Mouse (Mus musculus) embryonic facial prominence, embryonic 11.5 days (tissue): ENCODE measurements at regions not wholly inside any gene's neighbourhood (a gene's known extent, or its start where the extent isn't known, plus 50 kb on each side); places are given as distances from the start of the nearest gene placed in this dataset.

Experiments used
- ATAC-seq: fragments of 200-750 bp; cut with Nextera tagmentation; replicated peaks from 2 replicates; pipeline ENCODE4 v1.8.0; 2017; ENCODE audit warnings: low read depth; ENCODE audit not compliant: insufficient number of reproducible peaks, low FRiP score, low TSS enrichment
- DNase-seq: peaks from one replicate; pipeline ENCODE4 v3.0.0-alpha.2; 2015; ENCODE audit warnings: low spot score
- H3K27ac ChIP-seq: fragments of 300-500 bp; sonication (generic); replicated peaks from 2 replicates; pipeline ENCODE4 v1.5.1; 2014; ENCODE audit warnings: mild to moderate bottlenecking, low read depth, low read length, control low read depth
- H3K27me3 ChIP-seq: fragments of 300-500 bp; sonication (generic); 2 replicates; pipeline ENCODE4 v1.6.1; 2014; ENCODE audit warnings: mild to moderate bottlenecking, low read length, moderate library complexity, mixed read lengths; ENCODE audit not compliant: control insufficient read depth, insufficient read depth
- H3K36me3 ChIP-seq: fragments of 300-500 bp; sonication (generic); replicated peaks from 2 replicates; pipeline ENCODE4 v1.6.1; 2014; ENCODE audit warnings: low read depth, mild to moderate bottlenecking, low read length, moderate library complexity, mixed read lengths; ENCODE audit not compliant: control insufficient read depth, insufficient read depth
- H3K4me1 ChIP-seq: fragments of 300-500 bp; sonication (generic); 2 replicates; pipeline ENCODE4 v1.6.1; 2014; ENCODE audit warnings: low read length, mixed read lengths; ENCODE audit not compliant: control insufficient read depth, insufficient read depth
- H3K4me2 ChIP-seq: fragments of 300-500 bp; sonication (generic); 2 replicates; pipeline ENCODE4 v1.6.1; 2014; ENCODE audit warnings: low read depth, mild to moderate bottlenecking, control low read depth, low read length, moderate library complexity
- H3K4me3 ChIP-seq: fragments of 300-500 bp; sonication (generic); 2 replicates; pipeline ENCODE4 v1.5.1; 2014; ENCODE audit warnings: low read depth, low read length, control low read depth
- H3K9ac ChIP-seq: fragments of 300-500 bp; sonication (generic); replicated peaks from 2 replicates; pipeline ENCODE4 v1.6.1; 2014; ENCODE audit warnings: mild to moderate bottlenecking, control low read depth, low read length
- H3K9me3 ChIP-seq: fragments of 300-500 bp; sonication (generic); replicated peaks from 2 replicates; pipeline ENCODE4 v1.6.1; 2016; ENCODE audit warnings: mild to moderate bottlenecking, low read length, inconsistent platforms, mixed read lengths; ENCODE audit not compliant: control insufficient read depth
- WGBS: fragments of 180-500 bp; shearing (Covaris S2); extraction: QIAGEN DNeasy Blood & Tissue Kit; methylation state at CpG from one replicate; pipeline ENCODE4 v1.1.7; 2014; 5-methylcytosine and 5-hydroxymethylcytosine counted together

DNA sequence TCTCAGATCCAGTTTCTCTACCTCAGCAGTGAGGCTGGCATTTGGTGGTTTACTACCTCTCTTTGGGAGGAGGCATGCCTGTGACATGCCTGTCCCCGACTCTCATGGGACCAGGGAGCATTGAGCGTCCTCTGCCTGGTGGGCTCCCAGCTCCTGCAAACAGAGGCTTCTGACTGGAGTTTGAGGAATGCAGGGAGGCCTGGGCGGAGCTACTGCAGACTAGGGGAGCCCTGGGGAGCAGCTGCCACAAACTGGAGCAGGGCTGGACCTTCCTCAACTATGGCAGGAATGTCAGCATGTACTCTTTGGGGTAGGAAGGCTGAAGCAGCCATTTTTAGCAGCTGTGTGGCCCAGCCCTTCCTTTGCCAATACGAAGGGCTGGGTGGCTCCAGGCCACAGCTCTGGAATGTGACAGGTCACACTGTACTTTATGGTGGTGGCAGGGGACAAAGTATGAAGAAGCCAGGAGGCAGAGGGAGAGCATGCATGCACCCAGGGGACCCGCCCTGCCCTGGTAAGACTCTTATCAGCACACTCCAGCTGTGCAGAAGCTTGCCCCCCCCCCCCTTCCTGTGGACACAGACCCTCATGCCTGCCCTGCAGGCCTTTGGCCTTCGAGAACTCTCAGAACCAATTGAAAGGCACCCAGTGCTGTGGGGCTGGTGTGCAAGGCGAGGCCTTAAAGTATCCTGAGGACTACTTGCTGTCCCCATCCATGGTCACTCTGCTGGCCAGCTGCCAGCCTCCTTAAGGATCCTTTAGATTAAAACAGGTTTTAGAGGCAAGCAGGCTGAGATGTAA is 129.5 kb downstream of the Gadd45g start:
- Histone ChIP-seq H3K36me3 (no peaks in the 10 kb centered on the region), H3K4me1 (no peaks in the 10 kb centered on the region), H3K9me3 (no peaks in the 10 kb centered on the region), H3K9ac (no peak overlapping the region; the same call in 1 of the 2 replicates), H3K27me3 (no peaks in the 10 kb centered on the region), H3K4me2 (no peak overlapping the region), H3K4me3 (no peak overlapping the region), H3K27ac (peak overlapping the region; percentile 56)
- WGBS = 38% methylated on average over 7 of the region's 7 CpGs
- DNase-seq (peak; percentile 30), ATAC-seq (peak; percentile 72)

DNA sequence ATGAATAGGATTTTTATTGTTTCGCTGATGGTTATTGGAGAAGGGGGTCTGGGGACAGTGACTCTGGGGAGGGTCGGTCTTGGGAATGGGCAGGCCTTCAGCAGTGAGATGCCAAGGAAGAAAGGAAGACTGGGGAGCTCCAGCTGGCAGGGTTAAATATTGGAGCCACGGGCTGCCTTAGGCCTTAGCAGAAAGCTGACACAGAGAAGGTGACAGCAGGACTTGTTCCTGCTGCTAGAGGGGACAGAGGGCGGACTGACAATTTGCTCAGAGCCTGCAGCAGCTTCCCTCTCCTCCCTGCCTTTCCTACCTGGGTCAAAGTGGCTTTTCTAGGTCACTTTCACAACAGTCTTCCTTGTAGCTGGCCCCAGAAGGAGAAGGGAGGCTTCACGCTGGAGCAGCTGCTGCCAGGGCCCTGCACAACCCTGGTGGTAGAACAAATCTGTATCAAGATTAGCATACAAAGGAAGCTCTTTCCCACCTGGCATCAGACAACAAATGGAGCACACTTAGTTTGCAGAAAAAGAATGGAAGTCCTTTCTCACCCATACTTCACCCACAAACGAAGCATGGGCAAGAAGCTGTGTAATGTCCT is 130.2 kb downstream of the Gadd45g start:
- H3K4me1 ChIP-seq = no peaks in the 10 kb centered on the region
- ATAC-seq (no peak), DNase-seq (no peak)
- no peaks in the 10 kb centered on the region for H3K27me3 ChIP-seq
- 80% methylated on average over 6 of the region's 6 CpGs for WGBS
- H3K4me3 ChIP-seq = no peak overlapping the region
- H3K27ac ChIP-seq = no peak overlapping the region
- H3K9me3 ChIP-seq = no peaks in the 10 kb centered on the region
- H3K9ac ChIP-seq = no peak overlapping the region
- no peaks in the 10 kb centered on the region for H3K36me3 ChIP-seq
- H3K4me2 ChIP-seq = no peak overlapping the region

DNA sequence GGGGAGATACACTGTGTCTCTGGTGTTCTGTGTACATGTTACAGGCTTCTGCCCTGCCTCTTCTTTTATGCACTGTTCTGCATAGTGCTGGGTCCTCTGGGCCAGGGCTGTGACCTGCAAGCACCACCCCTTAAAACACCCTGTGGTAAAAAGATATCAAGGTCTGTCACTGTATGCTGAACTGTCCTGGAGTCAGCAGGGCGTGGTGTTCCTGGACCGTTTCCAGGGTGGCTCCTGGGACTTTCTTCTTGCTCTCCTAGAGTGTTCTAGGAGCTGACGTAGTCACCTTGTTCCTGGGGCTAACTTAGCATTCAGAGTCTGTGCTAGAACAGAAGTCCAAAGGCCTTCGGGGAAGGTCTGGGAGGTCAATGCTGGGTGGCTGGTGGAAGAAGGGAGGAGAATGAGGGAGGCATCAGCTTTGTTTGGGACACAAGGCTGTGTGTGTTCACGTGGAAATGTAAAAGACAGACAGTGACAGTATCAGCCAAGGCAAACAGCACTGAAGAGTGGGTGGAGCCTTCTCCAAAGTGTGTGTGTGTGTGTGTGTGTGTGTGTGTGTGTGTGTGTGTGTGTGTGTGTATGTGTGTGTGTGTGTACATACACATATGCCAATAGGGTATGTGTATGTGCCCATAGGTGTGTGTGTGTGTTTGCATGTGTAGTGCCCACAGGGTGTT is 133.0 kb downstream of the Gadd45g start:
- Histone ChIP-seq H3K9ac (no peak overlapping the region), H3K4me1 (no peaks in the 10 kb centered on the region), H3K36me3 (no peaks in the 10 kb centered on the region), H3K9me3 (no peaks in the 10 kb centered on the region), H3K4me2 (no peak overlapping the region), H3K27ac (no peak overlapping the region), H3K4me3 (no peak overlapping the region), H3K27me3 (no peaks in the 10 kb centered on the region)
- DNase-seq = no peak
- ATAC-seq = no peak
- WGBS = 74% methylated on average over 5 of the region's 5 CpGs

DNA sequence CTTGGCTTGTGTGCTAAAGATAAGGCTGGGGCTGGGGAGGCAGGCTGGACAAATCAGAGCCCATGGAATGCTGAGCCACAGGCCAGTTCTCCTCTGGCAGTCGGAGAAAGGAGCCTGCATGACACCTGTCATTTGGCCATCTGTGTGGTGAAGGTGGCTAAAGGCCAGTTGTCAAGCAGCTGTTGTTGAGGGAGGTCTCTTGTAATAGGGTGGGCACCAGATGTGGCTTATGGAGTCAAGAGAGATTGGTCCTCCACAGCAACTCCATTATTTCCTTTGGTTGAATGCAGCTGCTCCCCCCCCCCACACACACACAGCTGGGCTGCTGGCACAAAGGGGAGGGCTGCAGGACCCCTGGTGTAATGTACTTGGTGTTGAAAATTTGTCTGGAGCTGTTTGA is 133.9 kb downstream of the Gadd45g start:
- Histone ChIP-seq H3K4me1 (no peaks in the 10 kb centered on the region), H3K4me2 (no peak overlapping the region), H3K36me3 (no peaks in the 10 kb centered on the region), H3K4me3 (no peak overlapping the region), H3K9me3 (no peaks in the 10 kb centered on the region), H3K27ac (no peak overlapping the region), H3K27me3 (no peaks in the 10 kb centered on the region), H3K9ac (no peak overlapping the region)
- WGBS = 71% methylated on average over 1 of the region's 1 CpGs
- no peak for DNase-seq
- no peak for ATAC-seq

DNA sequence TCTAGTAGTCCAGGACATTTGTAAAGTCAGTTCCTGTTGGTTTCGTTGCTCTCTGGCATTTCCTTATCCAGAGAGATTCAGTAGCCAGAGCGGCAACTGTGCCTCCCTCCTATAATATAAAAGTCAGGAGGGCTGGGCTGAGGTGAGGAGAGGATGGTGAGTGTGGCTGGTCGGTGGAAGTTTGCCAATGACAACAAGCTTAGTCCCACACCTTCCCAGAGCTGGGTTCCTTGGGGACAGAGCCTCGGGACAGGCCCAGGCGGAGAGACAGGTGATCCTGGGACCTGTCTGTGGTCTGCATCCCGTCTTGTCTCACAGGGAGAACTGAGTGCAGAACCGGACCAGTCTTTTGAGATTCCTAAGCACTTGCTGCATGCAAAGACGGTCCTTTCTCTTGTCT is 136.5 kb downstream of the Gadd45g start:
- Histone ChIP-seq H3K9ac (no peak overlapping the region), H3K4me3 (no peak overlapping the region), H3K36me3 (no peaks in the 10 kb centered on the region), H3K4me1 (no peaks in the 10 kb centered on the region), H3K27me3 (no peaks in the 10 kb centered on the region), H3K27ac (no peak overlapping the region), H3K9me3 (no peaks in the 10 kb centered on the region), H3K4me2 (no peak overlapping the region)
- 87% methylated on average over 8 of the region's 8 CpGs for WGBS
- DNase-seq (no peak), ATAC-seq (no peak)

DNA sequence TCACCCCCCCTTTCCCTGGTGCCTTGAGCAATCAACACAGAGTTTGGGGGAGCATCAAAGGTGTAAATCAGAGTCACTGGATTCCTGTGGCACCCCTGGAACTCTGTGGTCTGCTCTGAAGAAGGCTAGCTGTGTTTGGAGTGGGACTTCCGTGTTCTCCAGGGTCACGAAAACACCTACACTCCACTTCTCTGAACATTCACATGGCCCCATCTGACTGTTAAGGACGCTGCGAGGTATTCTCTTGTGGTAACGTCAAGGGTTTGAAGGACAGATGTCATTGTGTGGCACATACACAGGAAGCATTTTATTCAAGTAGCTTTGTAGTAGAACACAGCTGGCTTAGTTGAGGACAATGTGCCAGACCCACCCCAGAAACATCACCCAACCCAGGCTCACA is 137.1 kb downstream of the Gadd45g start:
- 91% methylated on average over 5 of the region's 5 CpGs for WGBS
- Histone ChIP-seq H3K36me3 (no peaks in the 10 kb centered on the region), H3K27me3 (no peaks in the 10 kb centered on the region), H3K27ac (no peak overlapping the region), H3K4me3 (no peak overlapping the region), H3K4me2 (no peak overlapping the region), H3K9me3 (no peaks in the 10 kb centered on the region), H3K4me1 (no peaks in the 10 kb centered on the region), H3K9ac (no peak overlapping the region)
- DNase-seq (no peak), ATAC-seq (no peak)

DNA sequence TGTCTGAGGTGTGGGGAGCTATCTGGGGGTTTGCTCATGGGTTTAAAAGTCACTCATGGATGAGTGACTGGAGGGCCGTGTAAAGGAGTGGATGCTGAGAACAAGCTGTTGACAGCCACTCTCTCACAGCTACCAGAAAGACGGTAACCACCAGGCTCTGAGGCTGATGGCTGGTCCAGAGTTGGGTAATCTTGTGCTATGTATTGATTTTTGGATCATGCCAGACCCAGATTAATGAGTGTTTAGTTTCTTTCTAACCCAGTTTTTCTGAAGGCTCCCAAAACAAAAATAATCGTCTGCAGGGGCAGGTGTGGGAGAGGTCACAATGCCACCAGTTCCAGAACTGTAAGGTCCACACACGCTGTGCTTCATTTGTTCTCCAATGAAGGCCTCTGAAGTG is 144.9 kb downstream of the Gadd45g start:
- no peaks in the 10 kb centered on the region for H3K9me3 ChIP-seq
- ATAC-seq (no peak), DNase-seq (no peak)
- H3K4me1 ChIP-seq = no peaks in the 10 kb centered on the region
- no peak overlapping the region for H3K27ac ChIP-seq
- no peaks in the 10 kb centered on the region for H3K36me3 ChIP-seq
- H3K4me2 ChIP-seq = no peak overlapping the region
- no peak overlapping the region for H3K4me3 ChIP-seq
- WGBS = 87% methylated on average over 4 of the region's 4 CpGs
- H3K27me3 ChIP-seq = no peaks in the 10 kb centered on the region
- no peak overlapping the region for H3K9ac ChIP-seq

DNA sequence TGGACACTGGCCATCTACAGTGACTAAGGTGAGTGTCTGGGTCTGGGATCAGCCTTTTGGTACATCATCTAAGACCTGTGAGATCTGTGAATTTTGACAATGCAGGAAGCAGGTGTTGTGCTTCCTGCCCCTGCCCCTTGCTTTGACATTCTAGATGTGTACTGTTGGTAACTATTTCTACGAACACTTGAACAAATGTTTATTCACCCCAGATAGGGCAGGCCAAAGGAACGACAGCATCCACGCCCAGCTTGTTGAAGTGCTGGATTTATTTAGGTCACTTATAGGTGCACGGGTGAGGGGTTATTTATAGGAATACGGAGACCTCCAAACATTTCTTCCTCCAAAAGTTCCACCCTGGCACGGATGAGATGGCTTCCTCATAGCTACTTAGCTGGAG is 146.4 kb downstream of the Gadd45g start:
- H3K4me3 ChIP-seq = no peak overlapping the region
- no peak overlapping the region for H3K9ac ChIP-seq
- no peaks in the 10 kb centered on the region for H3K4me1 ChIP-seq
- 82% methylated on average over 6 of the region's 6 CpGs for WGBS
- no peak overlapping the region for H3K4me2 ChIP-seq
- H3K36me3 ChIP-seq = no peaks in the 10 kb centered on the region
- H3K27me3 ChIP-seq = no peaks in the 10 kb centered on the region
- ATAC-seq = no peak
- no peaks in the 10 kb centered on the region for H3K9me3 ChIP-seq
- H3K27ac ChIP-seq = no peak overlapping the region
- DNase-seq = no peak
